Mouse (Mus musculus) naive thymus-derived CD4-positive, alpha-beta T cell, adult 2 months (primary cell): Measurements from ENCODE around the gene Ercc6.

ENCODE experiments used
- DNase-seq: peaks from one replicate; pipeline ENCODE4 v3.0.0-alpha.2; 2011; ENCODE audit warnings: low read depth

Ercc6 gene

DNA sequence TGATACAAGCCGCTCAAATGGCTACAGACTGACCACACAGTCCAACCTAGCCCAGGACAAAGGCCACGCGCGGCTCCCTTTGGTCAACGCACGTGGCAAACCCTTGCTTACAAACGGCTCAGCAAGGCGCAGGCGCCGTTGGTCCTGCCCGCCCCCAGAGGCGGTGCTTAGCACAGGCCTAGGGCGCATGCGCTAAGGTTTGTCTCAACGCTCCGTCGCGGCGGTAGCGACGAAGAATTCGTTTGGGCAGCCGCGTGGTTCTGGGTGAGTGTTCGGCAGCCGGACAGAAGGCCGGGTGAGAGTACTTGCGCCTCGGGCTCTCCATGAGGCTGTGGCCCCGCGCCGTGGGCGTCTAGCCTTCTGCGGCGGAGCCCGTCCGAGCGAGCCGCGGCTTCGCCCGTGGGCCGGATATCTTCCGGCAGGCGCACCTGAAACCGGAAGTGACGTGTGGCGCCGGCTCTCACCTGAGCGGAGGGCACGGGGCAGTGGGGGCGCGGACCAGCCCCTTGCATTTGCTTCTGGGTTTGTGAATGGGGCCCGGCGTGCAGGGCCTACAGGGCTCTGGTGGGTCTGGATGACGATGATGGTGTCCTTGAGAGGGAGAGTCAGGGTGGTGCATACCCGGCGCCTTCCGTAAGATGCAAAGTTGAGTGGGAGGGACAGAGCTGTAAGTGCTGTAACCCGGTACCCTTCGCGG lies at the start of gene Ercc6:
TSS of gene Ercc6 (plus strand) at position 186 of the 697 bp plus-strand sequence.
- peak; percentile 98 for DNase-seq

DNA sequence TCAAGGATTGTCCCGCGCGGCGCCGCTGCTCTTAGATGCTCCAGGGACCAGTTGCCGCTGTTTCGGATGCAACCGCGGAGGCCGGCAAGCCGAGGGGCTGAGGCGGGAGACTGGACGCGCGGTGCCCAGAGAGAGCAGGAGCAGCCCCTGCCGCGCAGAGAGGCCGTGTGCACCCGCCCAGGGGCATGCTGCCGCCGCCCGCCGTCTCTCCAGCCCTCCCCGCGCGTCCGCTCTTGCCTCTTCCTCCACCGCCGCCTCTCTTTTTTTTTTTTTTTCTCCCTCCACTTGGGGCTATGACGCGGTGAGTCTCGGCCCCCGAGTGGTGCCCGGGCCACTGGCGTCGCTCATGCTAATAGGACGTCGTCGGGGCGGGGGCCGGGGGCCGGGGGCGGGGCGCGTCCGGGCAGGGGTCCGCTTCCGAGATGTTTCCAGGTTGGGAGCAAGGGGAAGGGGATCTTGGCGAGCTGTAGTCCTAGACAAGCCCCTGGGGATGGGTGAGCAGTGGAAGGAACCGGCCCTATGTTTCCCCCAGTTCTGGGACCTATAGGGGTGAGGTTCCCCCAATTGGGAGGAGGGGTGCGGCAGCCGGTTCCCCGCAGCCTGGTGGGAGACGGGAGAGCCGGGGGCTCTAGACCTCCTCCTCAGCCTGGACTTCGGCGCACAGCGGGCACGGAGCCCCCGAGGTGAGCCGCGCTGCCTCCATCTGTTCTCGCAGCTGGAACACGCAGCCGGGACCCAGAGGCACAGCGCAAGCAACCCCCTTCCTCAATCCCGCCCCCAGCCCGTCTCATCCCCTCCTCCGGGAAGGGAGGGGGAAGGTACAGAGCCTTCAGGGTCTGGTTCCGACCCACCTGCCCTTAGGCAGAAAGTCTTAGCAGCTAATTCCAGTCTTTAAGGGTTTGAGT lies 48.5 kb upstream of the Ercc6 start, which contains the start of gene Slc18a3:
TSS of gene Slc18a3 (minus strand) at position 250 of the 905 bp plus-strand sequence.
- DNase-seq = no peak

DNA sequence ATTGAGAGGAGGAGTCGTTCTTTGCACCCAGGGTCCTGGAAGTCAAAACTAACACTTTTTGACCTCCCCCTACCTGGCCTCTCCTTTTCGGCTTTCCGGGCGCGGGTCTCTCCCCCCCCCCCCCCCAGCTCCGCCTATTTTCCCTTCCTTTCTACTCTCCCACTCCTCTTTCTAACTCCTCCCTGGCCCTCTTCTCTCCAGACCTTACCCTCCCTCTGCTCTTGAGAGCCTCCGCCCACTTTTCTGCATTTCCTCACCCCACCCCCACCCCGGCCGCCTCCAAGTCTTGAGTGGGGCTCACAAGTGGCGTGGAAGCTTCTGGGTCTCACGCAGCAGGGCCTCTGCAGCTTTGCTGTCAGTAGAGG lies 47.8 kb upstream of the Ercc6 start:
- no peak for DNase-seq

DNA sequence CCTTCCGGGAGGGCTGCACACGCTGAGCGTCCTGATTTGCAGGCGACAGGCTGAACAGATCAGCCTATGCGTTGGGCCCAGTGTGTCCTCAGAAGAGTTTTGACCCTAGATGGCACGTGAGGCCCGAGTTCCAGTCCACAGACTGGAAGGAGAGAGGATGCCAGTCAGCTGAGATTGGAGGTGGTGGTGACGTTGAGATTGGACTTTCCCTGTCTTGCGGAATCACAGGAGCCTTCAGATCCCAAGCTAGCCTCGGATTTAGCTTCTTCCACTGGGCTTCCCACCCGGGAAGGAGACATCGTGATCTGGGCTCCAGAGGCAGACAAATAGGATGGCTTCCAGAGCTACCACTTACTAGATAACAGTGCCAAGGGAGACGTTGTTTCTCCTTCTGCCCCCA lies 47.4 kb upstream of the Ercc6 start, which contains the start of gene Chat:
TSS of gene Chat (minus strand) at position 101 of the 400 bp plus-strand sequence.
- DNase-seq = no peak

DNA sequence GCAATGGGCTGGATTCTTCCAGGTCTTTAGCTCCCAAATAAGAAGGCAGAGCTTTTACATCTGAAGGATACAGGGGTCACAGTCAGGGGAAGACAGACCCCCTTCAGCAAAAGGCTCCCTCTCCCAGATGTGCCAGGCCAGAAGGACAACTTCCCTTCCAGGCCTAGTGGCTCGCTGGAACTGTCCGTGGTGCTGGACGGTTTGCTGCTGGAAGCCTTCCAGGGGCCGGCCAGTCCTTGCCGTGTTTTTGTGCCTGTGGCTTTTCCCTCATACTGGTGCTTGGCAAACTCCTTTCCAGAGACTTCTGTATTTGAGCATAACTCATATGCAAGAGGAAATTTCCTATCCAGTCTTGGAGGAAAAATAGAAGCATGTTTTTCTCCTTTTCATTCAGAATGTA lies 45.7 kb upstream of the Ercc6 start:
- no peak for DNase-seq

GRCm38 (mm10) chr14:32472996-32473395 lies 40.3 kb upstream of the Ercc6 start:
- DNase-seq = peak; percentile 24

DNA sequence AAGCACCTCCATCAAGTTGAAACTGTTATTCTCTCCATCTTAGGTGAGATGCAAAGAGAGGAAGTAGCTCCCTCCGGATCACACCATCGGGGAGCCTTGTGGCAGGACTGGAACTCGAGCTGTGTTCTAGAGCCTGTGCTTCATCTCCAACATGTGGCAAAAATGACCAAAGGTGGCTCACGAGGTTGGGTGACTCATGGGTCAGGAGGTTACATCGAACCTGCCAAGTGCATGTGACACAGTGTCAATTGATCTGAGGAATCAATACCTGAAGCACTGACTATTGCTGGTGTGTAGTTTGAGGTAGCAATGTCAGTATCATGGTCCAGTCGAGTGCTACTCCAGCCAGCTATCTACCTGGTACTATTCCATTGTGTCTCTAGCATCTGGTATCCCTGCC lies 36.8 kb upstream of the Ercc6 start:
- no peak for DNase-seq

DNA sequence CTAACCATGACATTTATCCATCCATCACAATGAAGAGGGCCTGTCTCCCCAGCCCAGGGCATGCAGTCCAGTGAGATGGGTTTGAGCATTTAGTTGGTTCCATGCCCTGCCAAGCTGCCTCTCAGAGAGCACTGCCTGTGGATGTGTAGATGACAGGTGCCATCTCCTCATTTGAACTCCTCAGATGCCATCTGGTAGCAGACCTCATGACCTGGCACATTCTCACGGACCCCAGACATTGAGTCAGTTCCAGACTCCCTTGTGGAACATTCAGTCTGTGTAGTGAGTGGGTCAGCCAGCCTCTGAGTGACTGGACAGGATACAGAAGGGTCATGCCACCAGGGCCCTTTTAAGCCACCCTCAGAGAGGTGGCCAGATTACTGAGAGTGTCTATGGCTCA lies 35.7 kb upstream of the Ercc6 start:
- no peak for DNase-seq

DNA sequence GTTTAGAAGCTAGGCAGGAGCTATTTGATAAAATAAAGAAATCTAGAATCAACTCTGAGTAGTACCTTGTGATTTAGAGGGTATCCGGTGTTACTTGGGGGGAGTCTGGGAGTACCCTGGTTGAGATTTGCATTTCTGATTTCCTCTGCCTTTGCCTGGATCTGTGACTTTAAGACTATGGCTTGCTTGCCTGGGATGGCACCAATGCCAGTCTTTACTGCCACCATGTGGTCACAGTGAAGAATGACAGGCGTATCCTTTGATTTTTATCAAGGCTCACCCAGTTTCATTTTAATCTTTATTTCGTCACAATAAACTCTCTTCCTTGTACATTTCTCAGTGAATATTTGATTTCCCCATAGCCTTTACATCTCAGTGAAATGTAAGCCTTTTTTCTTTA lies 31.3 kb upstream of the Ercc6 start:
- DNase-seq = peak; percentile 69

GRCm38 (mm10) chr14:32492521-32492920 lies 20.8 kb upstream of the Ercc6 start:
- DNase-seq = peak; percentile 34

DNA sequence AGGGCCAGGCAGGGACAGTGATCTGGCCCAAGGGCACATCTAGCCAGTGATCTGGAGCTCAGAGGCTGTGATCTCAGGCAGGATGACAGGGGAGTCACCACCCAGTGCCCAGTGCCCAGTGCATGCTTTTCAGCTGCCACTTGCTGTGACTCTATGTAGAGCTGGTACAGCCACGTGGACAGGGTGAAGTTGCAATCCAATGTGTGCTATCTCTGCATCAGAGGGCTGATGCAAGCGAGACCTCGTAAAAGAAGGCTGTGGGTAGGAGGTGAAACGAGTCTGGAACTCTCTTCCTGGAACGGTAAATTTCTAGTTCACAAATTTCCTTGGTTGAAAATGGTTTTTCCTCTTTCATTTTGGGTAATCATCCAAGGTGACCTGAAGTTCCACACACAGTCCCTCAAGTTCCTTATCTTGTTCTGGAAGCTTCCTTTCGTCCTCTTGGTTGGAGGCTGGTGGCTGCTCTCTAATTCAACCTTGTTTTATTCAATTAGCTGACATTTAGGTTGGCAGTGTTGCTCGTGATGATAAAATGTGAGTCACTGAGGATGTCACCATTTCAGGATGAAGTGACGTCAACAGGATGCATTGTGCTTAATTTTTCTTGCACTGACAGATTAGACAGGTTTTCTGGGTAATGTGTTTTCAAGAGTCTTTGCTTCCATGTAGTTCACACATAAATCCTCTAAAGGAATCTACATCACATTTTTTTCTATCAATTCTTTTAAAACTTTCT lies 17.0 kb upstream of the Ercc6 start:
- DNase-seq = no peak

GRCm38 (mm10) chr14:32501303-32501702 lies 12.0 kb upstream of the Ercc6 start:
- no peak for DNase-seq

- no peak for DNase-seq
Measured at GRCm38 (mm10) chr14:32502764-32503688, 10.3 kb upstream of the Ercc6 start.

DNA sequence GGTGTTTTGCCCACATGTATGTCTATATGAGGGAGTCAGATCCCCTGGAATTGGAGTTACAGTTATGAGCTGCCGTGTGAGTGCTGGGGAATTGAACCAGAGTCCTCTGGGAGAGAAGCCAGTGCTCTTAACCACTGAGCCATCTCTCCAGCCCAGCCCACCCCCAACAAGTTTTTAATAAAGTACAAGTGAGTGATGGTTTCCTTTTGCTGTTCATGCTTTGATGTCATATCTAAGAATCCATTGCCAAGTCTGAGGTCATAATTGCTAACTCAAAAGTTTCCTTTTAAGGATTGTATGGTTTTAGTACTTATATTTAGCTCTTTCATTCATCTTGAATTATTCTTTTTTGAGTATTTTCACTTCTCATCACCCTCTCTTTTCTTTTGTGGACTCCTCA lies 9.4 kb upstream of the Ercc6 start:
- DNase-seq = no peak

DNA sequence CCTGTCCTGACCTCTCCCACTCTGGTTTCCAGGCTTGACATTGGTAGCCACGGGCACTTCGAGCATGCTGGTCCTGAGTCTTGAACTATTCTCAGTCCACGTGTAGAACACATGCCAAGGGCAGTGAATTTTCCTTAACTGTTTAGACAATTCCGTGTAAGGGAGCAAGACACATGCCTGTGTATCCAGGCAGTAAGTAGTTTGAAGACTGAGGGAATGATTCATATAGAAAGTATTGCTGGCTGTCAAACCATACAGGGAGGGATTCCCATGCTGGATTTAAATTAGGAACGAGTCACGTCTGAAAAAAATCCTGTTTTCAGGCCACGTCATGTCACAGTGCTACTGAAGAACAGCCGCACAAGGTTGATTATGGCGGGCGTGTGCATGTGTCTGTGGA lies 7.0 kb upstream of the Ercc6 start:
- no peak for DNase-seq

DNA sequence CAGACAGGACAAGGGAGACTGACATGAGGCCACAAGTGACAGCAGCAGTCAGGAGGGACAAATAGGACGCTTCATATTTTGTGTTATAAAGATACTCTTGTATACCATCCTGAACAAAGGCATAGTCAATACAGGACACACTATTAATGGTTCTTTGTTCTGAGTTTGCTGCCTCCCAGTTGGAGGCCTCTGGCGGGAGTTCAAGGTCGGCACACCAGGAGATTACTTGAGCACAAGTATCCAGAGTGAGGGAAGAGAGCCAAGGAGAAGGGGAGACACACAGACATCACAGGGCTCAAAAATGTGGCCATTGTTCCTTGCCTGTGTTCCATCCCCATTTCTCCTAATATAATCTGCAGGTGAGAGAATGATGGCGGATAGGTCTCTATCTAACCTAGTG lies 6.1 kb upstream of the Ercc6 start:
- DNase-seq = no peak

- no peak for DNase-seq
Measured at GRCm38 (mm10) chr14:32508105-32508835, 5.1 kb upstream of the Ercc6 start.

- no peak for DNase-seq
Measured at GRCm38 (mm10) chr14:32509443-32509961, 3.8 kb upstream of the Ercc6 start.

GRCm38 (mm10) chr14:32512912-32513311 lies 409 bp upstream of the Ercc6 start:
- DNase-seq = no peak

GRCm38 (mm10) chr14:32516086-32516485 lies 2.8 kb downstream of the Ercc6 start:
- peak; percentile 32 for DNase-seq
